ENCODE assay signal across 32 mouse cellular contexts in the genomic region with DNA sequence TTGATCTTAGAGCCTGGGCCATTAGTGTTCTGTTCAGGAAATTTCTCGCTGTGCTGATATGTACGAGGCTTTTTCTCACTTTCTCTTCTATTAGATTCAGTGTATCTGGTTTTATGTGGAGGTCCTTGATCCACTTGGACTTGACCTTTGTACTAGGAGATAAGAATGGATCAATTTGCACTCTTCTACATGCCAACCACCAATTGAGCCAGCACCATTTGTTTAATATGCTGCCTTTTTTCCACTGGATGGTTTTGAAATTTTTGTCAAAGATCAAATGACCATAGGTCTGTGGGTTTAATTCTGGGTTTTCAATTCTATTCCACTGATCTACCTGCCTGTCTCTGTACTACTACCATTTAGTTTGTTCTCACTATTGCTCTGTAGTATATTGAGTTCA.
"Had no signal": no experiment of that assay in that cellular context is flagged by ENCODE, and none has a peak within 500 bp of the region (broad histone marks: within the 10 kb centered on the region; RNA-seq: fewer than 3 reads in every experiment).

No protein-coding gene starts in this region.

- DNase-seq: left cerebral cortex, postnatal 4 days; liver; liver, embryonic 13.5 days; liver, postnatal 0 days; lung, adult 18-20 months; lung, adult 2 months; lung, embryonic 14.5 days; lung, postnatal 10 days; lung, postnatal 14 days; lung, postnatal 36 days; lung, postnatal 4 days; midbrain, embryonic 14.5 days had no signal

- ATAC-seq: liver, postnatal 0 days; lung, postnatal 0 days; midbrain, embryonic 13.5 days; midbrain, embryonic 15.5 days; midbrain, embryonic 16.5 days had no signal

- H3K27me3 ChIP-seq: limb, embryonic 12.5 days; limb, embryonic 13.5 days; limb, embryonic 15.5 days; liver, embryonic 13.5 days; liver, embryonic 15.5 days; lung, embryonic 15.5 days; megakaryocyte, embryonic 14.5 days; midbrain, embryonic 12.5 days; midbrain, embryonic 13.5 days; midbrain, embryonic 15.5 days; neural tube, embryonic 12.5 days had no signal

- H3K9ac ChIP-seq: limb, embryonic 12.5 days; limb, embryonic 13.5 days; limb, embryonic 15.5 days; liver, embryonic 13.5 days; liver, embryonic 14.5 days; liver, embryonic 15.5 days; liver, postnatal 0 days; lung, embryonic 14.5 days; lung, embryonic 15.5 days; midbrain, embryonic 12.5 days; midbrain, embryonic 13.5 days; midbrain, embryonic 15.5 days; neural tube, embryonic 12.5 days had no signal

- H3K4me3 ChIP-seq: left cerebral cortex, adult 2 months; limb, embryonic 10.5 days; limb, embryonic 12.5 days; limb, embryonic 13.5 days; limb, embryonic 15.5 days; liver, embryonic 13.5 days; liver, embryonic 15.5 days; lung, embryonic 15.5 days; megakaryocyte, embryonic 14.5 days; midbrain, embryonic 10.5 days; midbrain, embryonic 12.5 days; midbrain, embryonic 13.5 days; midbrain, embryonic 15.5 days; myocyte; neural tube, embryonic 12.5 days had no signal

- H3K27ac ChIP-seq: left cerebral cortex, adult 2 months; limb, embryonic 10.5 days; limb, embryonic 12.5 days; limb, embryonic 13.5 days; limb, embryonic 15.5 days; liver, embryonic 13.5 days; liver, embryonic 14.5 days; liver, embryonic 15.5 days; lung, embryonic 15.5 days; macrophage; midbrain, embryonic 10.5 days; midbrain, embryonic 12.5 days; midbrain, embryonic 13.5 days; midbrain, embryonic 15.5 days; neural tube, embryonic 12.5 days had no signal

- H3K36me3 ChIP-seq: limb, embryonic 10.5 days; limb, embryonic 12.5 days; limb, embryonic 13.5 days; limb, embryonic 15.5 days; liver, embryonic 13.5 days; liver, embryonic 15.5 days; lung, embryonic 15.5 days; midbrain, embryonic 10.5 days; midbrain, embryonic 12.5 days; midbrain, embryonic 13.5 days; midbrain, embryonic 15.5 days; neural tube, embryonic 12.5 days had no signal

- H3K4me2 ChIP-seq: limb, embryonic 12.5 days; limb, embryonic 13.5 days; limb, embryonic 15.5 days; liver, embryonic 11.5 days; liver, embryonic 13.5 days; liver, embryonic 15.5 days; lung, embryonic 14.5 days; lung, embryonic 15.5 days; midbrain, embryonic 11.5 days; midbrain, embryonic 12.5 days; midbrain, embryonic 13.5 days; midbrain, embryonic 15.5 days; neural tube, embryonic 12.5 days had no signal

- H3K9me3 ChIP-seq: limb, embryonic 10.5 days; limb, embryonic 12.5 days; limb, embryonic 13.5 days; limb, embryonic 15.5 days; liver, embryonic 13.5 days; liver, embryonic 15.5 days; lung, embryonic 15.5 days; megakaryocyte, embryonic 14.5 days; midbrain, embryonic 10.5 days; midbrain, embryonic 12.5 days; midbrain, embryonic 13.5 days; midbrain, embryonic 15.5 days; neural tube, embryonic 12.5 days had no signal

- H3K4me1 ChIP-seq: limb, embryonic 10.5 days; limb, embryonic 12.5 days; limb, embryonic 13.5 days; liver, embryonic 13.5 days; liver, embryonic 15.5 days; megakaryocyte, embryonic 14.5 days; midbrain, embryonic 10.5 days; midbrain, embryonic 12.5 days; midbrain, embryonic 13.5 days; midbrain, embryonic 15.5 days; neural tube, embryonic 12.5 days had no signal
